Mouse (Mus musculus): ENCODE results near the gene Arntl2. TPM values are rescaled to one million over a fixed set of nuclear protein-coding genes. Genes with fewer than 3 reads are reported as not detected.

Arntl2 gene
- total RNA-seq, 2 experiments from 2014 or later, result 6.0 to 8.1 TPM

- no peak for DNase-seq (ENCODE audit: low spot score in 2 of 2)
Measured at GRCm38 (mm10) chr6:146776610-146777389, 19.1 kb upstream of the Arntl2 start.

- DNase-seq (ENCODE audit: low spot score in 2 of 2), result no peak
Measured at GRCm38 (mm10) chr6:146778055-146778454, 17.8 kb upstream of the Arntl2 start.

- no peak for DNase-seq (ENCODE audit: low spot score in 2 of 2)
Measured at GRCm38 (mm10) chr6:146781566-146781965, 14.3 kb upstream of the Arntl2 start.

- DNase-seq (ENCODE audit: low spot score in 2 of 2), result no peak
Measured at GRCm38 (mm10) chr6:146793527-146793926, 2.3 kb upstream of the Arntl2 start.

GRCm38 (mm10) chr6:146795166-146795923 lies 510 bp upstream of the Arntl2 start:
- no peak for DNase-seq (ENCODE audit: low spot score in 2 of 2)

GRCm38 (mm10) chr6:146797446-146797845 lies 1.6 kb downstream of the Arntl2 start:
- no peak for DNase-seq (ENCODE audit: low spot score in 2 of 2)

- DNase-seq (ENCODE audit: low spot score in 2 of 2), result no peak
Measured at GRCm38 (mm10) chr6:146809991-146810390, 14.1 kb downstream of the Arntl2 start.

- no peak for DNase-seq (ENCODE audit: low spot score in 2 of 2)
Measured at GRCm38 (mm10) chr6:146813007-146813406, 17.2 kb downstream of the Arntl2 start.

- DNase-seq (ENCODE audit: low spot score in 2 of 2), result no peak
Measured at GRCm38 (mm10) chr6:146820177-146820965, 24.5 kb downstream of the Arntl2 start.

- no peak for DNase-seq (ENCODE audit: low spot score in 2 of 2)
Measured at GRCm38 (mm10) chr6:146821958-146822357, 26.1 kb downstream of the Arntl2 start.

- peak; percentile 28 to 75 for DNase-seq (ENCODE audit: low spot score in 2 of 2)
Measured at GRCm38 (mm10) chr6:146824727-146825486, 29.1 kb downstream of the Arntl2 start.

- no peak for DNase-seq (ENCODE audit: low spot score in 2 of 2)
Measured at GRCm38 (mm10) chr6:146825487-146825773, 29.6 kb downstream of the Arntl2 start.

GRCm38 (mm10) chr6:146831320-146831719 lies 35.5 kb downstream of the Arntl2 start:
- DNase-seq (ENCODE audit: low spot score in 2 of 2), result no peak

GRCm38 (mm10) chr6:146833485-146834314 lies 37.8 kb downstream of the Arntl2 start:
- DNase-seq (ENCODE audit: low spot score in 2 of 2), result peak in 1 of 2 experiments; percentile 73

- no peak for DNase-seq (ENCODE audit: low spot score in 2 of 2)
Measured at GRCm38 (mm10) chr6:146834342-146834741, 38.5 kb downstream of the Arntl2 start.

- no peak for DNase-seq (ENCODE audit: low spot score in 2 of 2)
Measured at GRCm38 (mm10) chr6:146835784-146836183, 39.9 kb downstream of the Arntl2 start.

- no peak for DNase-seq (ENCODE audit: low spot score in 2 of 2)
Measured at GRCm38 (mm10) chr6:146837316-146837715, 41.5 kb downstream of the Arntl2 start.

GRCm38 (mm10) chr6:146838366-146838765 lies 42.5 kb downstream of the Arntl2 start:
- DNase-seq (ENCODE audit: low spot score in 2 of 2), result no peak

- no peak for DNase-seq (ENCODE audit: low spot score in 2 of 2)
Measured at GRCm38 (mm10) chr6:146838863-146839262, 43.0 kb downstream of the Arntl2 start.

GRCm38 (mm10) chr6:146844867-146845266 lies 49.0 kb downstream of the Arntl2 start:
- DNase-seq (ENCODE audit: low spot score in 2 of 2), result no peak

All from layer of hippocampus, adult 18-20 months (tissue).